Mouse (Mus musculus): ENCODE results near the gene Nhsl2.

- no peak for TF ChIP-seq CTCF (IDR thresholded peaks at IDR 0.05; ENCODE audit: low read depth)
- no peak for TF ChIP-seq EP300 (IDR thresholded peaks at IDR 0.05; ENCODE audit: low read depth)
These were observed 40.2 kb downstream of the Nhsl2 start for GRCm38 (mm10) chrX:101889384-101889783.

Measured in liver, postnatal 0 days (tissue).